Mouse (Mus musculus) brown adipose tissue, adult 24 weeks (tissue): Measurements from ENCODE around the gene D330045A20Rik. TPM values are rescaled to one million over a fixed set of nuclear protein-coding genes. Genes with fewer than 3 reads are reported as not detected.
"Not testable (repeated sequence)": the region's sequence is repeated elsewhere in the genome, so short reads cannot be mapped to it uniquely, and the experiment has no call there.

ENCODE experiments used
- H3K27ac ChIP-seq: fragments of 200-500 bp; replicated peaks from 2 replicates; pipeline ENCODE4 v1.5.1; 2012; ENCODE audit warnings: low read depth, mild to moderate bottlenecking, low read length
- H3K4me1 ChIP-seq: fragments of 200-500 bp; 2 replicates; pipeline ENCODE4 v1.6.1; 2012; ENCODE audit warnings: low read length, mixed read lengths; ENCODE audit not compliant: control insufficient read depth, insufficient read depth, insufficient read length
- H3K4me3 ChIP-seq: fragments of 200-500 bp; 2 replicates; pipeline ENCODE4 v1.5.1; 2012; ENCODE audit warnings: low read depth, mild to moderate bottlenecking, low read length, moderate library complexity; ENCODE audit not compliant: insufficient read depth
- polyA plus RNA-seq: library from polyadenylated mRNA; stranded (reverse); fragments of >200 nt; gene quantifications from 2 replicates; pipeline ENCODE4 v1.2.4, GENCODE M21; 2012; ENCODE audit not compliant: missing spikeins, insufficient read depth, insufficient read length

D330045A20Rik gene
- polyA plus RNA-seq, 1 experiment = not detected

DNA sequence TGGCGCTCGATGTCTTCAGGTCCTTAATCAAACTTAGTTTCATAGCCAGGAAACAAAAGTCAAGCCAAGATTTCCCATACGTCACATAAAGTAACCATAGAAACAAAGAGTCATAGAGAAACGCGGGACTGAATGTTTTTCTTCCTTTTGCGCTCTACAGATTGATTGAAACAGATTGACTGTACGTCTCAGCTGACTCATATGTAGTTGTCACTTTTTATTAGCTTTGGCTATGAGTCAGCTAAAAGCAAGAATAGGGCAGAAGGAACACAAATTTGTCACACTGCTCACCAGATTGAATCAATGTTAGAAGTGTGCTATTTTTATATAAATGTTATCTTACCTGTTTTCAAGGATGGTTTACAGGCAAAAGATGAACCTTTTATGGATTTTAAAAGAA, 63.6 kb downstream of the D330045A20Rik start:
- no peak overlapping the region for H3K4me3 ChIP-seq
- no peaks in the 10 kb centered on the region for H3K4me1 ChIP-seq
- no peak overlapping the region for H3K27ac ChIP-seq

DNA sequence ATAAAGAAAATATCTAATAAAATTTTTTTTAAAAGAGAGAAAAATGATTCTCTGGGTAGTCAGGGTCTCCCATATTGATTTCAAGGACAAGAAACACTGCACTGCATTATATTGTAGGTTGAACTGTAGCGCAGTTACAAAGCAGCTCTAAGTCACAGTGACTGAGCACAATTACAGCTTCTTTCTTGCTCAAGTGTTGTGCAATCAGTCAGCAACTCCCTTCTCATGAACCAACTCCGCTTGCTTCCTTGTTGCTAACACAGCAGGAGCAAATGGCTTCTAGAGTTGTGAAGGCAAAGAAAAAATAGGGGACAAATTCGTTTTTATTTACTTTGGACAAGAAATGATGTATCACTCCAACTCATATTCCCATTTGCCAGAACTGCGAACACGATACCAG, 70.3 kb downstream of the D330045A20Rik start:
- no peak overlapping the region for H3K27ac ChIP-seq
- no peaks in the 10 kb centered on the region for H3K4me1 ChIP-seq
- no peak overlapping the region for H3K4me3 ChIP-seq

DNA sequence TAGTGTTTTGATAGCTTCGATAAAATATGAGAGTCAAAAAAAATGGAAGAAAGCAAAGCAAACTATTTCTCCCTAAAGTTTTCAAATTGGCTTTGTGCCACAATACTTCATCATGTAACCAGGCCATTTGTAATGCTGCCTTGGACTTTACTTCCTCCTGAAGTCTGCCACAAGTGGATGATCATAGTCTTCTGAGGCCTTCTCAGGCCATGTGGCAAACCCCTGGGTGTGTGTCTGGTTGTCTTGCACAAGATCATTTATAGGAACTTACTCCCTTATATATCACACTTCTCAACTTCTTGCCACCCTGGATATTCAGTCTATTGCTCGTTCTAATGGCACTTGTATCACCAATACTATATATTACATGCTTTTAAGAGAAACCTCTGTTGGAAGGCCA, 71.9 kb downstream of the D330045A20Rik start:
- Histone ChIP-seq H3K27ac (no peak overlapping the region), H3K4me1 (no peaks in the 10 kb centered on the region), H3K4me3 (no peak overlapping the region)

DNA sequence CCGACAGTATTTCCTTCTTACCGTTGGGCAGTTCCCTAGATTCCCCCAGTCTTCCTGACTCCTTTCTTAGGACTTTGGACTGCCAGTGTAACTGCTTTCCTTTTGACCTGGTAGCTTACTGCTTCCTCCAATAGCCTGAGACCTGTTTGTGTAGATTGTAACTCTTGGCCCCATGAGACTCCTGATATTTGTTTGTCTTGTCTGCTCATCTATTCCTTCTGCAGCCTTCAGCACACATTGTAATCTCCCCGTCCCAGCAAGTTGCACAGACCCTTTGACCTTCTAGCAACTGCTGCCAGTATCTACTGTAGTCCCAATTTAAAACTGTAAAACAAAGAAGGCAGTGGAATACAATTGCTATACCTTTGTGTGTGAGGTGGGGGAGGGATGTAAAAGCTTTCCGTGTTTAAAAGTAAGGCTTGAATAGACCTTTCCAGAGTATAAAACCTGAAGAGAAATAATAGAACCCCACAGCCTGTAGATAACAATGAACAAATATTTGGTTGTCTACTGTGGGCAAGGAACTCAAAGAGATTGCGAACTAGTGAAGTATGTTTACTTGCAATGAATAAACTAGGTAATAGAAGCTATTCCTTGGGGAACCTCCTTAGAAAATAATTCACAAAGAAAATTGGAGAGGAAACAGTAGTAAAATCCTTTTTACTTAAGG, 82.2 kb downstream of the D330045A20Rik start:
- Histone ChIP-seq H3K27ac (no peak overlapping the region), H3K4me1 (no peaks in the 10 kb centered on the region), H3K4me3 (no peak overlapping the region)

DNA sequence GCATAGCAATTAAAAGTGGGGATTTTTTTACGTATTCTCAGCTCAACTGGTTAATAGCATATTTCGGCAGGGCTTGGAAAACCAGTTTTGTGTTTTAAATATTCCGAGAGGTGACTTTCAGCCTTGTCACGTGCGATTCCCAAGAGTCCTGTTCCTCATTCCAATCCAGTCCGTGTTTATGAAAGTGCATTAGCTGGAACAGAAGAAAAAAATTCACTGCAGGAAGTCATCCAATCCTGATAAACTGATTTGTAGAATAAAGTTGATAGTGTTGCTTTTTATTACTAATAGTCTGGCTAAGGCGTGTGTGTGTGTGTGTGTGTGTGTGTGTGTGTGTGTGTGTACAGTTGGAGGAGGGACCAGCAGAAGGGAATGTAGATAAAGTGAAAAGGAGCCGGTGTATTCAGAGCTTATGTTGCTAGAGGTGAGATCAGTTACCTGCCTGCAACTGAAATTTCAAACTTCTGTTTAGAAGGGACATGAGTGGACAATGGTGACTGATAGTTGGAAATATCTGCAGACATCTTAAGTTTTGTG, 82.8 kb downstream of the D330045A20Rik start, which contains the start of gene Rnf128:
Gene Rnf128, plus strand, starts transcription at position 392 of the 537 bp plus-strand sequence.
- no peaks in the 10 kb centered on the region for H3K4me1 ChIP-seq
- no peak within 1 kb of the TSS for H3K27ac ChIP-seq
- H3K4me3 ChIP-seq = no peak within 1 kb of the TSS

DNA sequence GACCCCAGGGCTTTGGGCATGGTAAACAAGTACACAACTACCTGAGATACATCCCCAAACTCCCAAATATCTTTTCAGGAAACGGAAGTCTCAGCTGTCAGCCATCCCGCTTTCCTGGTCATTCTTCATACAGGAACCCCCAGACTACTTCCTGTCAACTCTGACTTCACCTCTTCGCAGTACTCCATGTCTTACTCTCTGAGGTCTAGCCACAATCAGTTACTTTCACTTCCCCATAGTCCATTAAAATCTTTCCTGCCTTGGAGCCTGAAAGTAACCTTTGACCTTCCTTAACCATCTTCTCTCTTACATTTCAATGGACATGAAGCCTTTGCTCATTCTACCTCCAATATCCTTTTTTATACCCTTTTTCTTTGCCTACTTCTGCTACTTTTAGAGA, 89.9 kb downstream of the D330045A20Rik start:
- Histone ChIP-seq H3K4me3 (no peak overlapping the region), H3K4me1 (no peaks in the 10 kb centered on the region), H3K27ac (no peak overlapping the region)

DNA sequence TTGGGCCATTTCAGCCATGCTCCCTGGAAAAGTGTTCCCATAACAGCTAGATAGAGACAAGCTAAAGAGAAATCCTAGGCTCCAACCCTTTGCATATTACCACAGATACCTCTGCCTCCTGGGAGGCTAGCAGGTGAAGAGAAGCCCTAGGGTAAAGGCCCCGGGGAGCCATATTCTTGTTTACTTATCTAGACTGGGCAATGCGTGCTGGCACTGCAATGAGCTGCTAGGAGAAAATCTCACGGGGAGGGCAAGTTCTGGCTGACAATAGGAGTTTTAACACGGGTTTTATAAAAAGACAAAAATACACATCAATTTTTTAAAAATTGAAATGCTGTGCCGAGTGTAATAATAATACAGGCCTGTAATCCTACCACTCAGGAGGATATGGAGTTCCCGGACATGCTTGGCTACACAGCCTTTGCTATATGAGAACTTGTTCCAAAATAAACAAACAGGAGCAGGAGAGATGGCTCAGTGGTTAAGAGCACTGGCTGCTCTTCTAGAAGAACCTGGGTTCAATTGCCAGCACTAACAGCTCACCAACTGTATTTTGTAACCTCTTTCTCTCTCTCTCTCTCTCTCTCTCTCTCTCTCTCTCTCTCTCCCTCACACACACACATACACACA, 98.6 kb downstream of the D330045A20Rik start:
- Histone ChIP-seq H3K27ac (no peak overlapping the region), H3K4me1 (no peaks in the 10 kb centered on the region), H3K4me3 (no peak overlapping the region)

DNA sequence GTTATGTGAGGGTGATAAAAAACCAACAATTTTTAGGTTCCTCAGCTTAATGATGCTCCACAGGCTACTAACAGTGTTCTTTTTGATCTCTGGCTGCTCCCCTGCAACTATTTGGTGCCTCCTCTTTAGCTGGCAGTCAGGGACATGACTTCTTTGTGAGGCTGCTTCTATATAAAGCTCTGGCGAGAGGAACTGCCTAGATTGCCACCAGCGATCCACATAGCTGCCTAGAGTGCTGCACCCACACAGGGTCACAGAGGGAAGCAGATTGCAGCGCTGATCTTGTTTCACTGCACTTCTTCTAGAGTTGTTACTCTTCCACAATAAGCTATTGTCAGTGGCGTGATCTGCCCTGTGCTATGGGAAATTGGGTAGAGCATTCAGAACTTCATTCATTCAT, 103.4 kb downstream of the D330045A20Rik start:
- Histone ChIP-seq H3K4me3 (no peak overlapping the region), H3K27ac (no peak overlapping the region), H3K4me1 (no peaks in the 10 kb centered on the region)

DNA sequence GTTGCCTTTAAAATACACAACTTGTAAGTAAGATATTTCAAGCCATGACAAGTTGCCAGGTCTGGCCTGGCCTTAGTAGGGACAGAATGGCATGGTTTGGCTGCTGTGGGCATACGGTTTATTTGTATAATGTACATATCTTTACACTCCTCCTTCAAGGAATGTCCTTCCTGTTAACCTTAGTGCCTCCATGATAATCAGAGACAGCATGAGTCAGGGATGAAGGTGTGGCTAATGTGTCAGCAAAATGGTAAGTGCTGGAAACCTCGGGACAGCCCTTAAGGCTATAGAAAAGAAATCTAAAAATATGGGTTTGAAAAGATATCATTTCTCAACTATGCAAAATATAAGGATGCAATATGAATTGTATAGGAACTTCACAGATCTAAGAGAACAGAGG, 106.5 kb downstream of the D330045A20Rik start:
- not testable (repeated sequence) for H3K4me1 ChIP-seq, H3K27ac ChIP-seq, H3K4me3 ChIP-seq

DNA sequence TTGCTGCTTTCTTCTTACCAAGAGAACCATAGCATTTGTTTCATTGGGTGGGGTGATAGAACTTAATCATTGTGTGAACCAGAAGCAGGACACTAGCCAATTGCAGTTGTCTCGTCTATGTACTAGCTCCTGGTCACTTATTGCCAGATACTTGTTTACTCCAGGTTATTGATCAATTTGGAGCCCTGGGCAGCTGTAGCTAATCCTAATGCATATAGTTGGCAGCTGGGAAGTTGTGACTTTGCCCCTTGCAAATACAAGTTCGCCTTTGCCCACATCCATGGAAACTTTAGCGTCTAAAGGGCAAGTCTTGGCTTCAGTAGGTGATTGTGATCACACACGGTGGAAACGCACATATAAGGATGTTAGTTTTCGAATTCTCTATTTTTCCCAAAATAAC, 116.2 kb downstream of the D330045A20Rik start:
- Histone ChIP-seq H3K4me3 (no peak overlapping the region), H3K4me1 (no peaks in the 10 kb centered on the region), H3K27ac (no peak overlapping the region)

Other genes starting within 250 kb of the D330045A20Rik start
- gene Trap1a, start 146.7 kb upstream of the D330045A20Rik start, polyA plus RNA-seq = not detected in 2 replicates
- gene Rnf128, start 82.9 kb downstream of the D330045A20Rik start, polyA plus RNA-seq = 1.9 and 2.7 TPM in 2 replicates
- 3.7 and 6.1 TPM in 2 replicates for gene Tbc1d8b, start 204.6 kb downstream of the D330045A20Rik start, polyA plus RNA-seq
- not detected in 2 replicates for gene Gm15013, start 234.1 kb downstream of the D330045A20Rik start, polyA plus RNA-seq